Mouse (Mus musculus) CD4-positive, CD25-positive, alpha-beta regulatory T cell, adult 4 months (primary cell): ENCODE measurements around the gene Mme. TPM values are rescaled to one million over a fixed set of nuclear protein-coding genes. Genes with fewer than 3 reads are reported as not detected.

Source experiments
- ATAC-seq: one replicate; pipeline ENCODE4 v1.8.0; 2017
- polyA plus RNA-seq, 2 experiments: library from polyadenylated mRNA; unstranded; fragments of 100-300 nt; shearing (Covaris generic); gene quantifications; one replicate each; pipeline ENCODE4 v1.2.1; 2017

The Mme gene
- not detected for polyA plus RNA-seq

GRCm38 (mm10) chr3:63241099-63241587 is at the start of gene Mme:
Gene Mme (plus strand): TSS chr3:63241537.
- ATAC-seq: no peak

- no peak for ATAC-seq
Measured at GRCm38 (mm10) chr3:63196565-63196964, 44.8 kb upstream of the Mme start.

- no peak for ATAC-seq
Measured at GRCm38 (mm10) chr3:63198026-63198425, 43.3 kb upstream of the Mme start.

- no peak for ATAC-seq
Measured at GRCm38 (mm10) chr3:63221867-63222591, 19.3 kb upstream of the Mme start.

GRCm38 (mm10) chr3:63223676-63224075 is 17.7 kb upstream of the Mme start:
- ATAC-seq: no peak

- no peak for ATAC-seq
Measured at GRCm38 (mm10) chr3:63235957-63236356, 5.4 kb upstream of the Mme start.

- no peak for ATAC-seq
Measured at GRCm38 (mm10) chr3:63243721-63244120, 2.4 kb downstream of the Mme start.

GRCm38 (mm10) chr3:63272091-63272490 is 30.8 kb downstream of the Mme start:
- no peak for ATAC-seq

GRCm38 (mm10) chr3:63294316-63294715 is 53.0 kb downstream of the Mme start:
- no peak for ATAC-seq

- no peak for ATAC-seq
Measured at GRCm38 (mm10) chr3:63294791-63295190, 53.5 kb downstream of the Mme start.

GRCm38 (mm10) chr3:63295237-63295636 is 53.9 kb downstream of the Mme start:
- no peak for ATAC-seq

- no peak for ATAC-seq
Measured at GRCm38 (mm10) chr3:63295657-63296231, 54.4 kb downstream of the Mme start.

- no peak for ATAC-seq
Measured at GRCm38 (mm10) chr3:63296411-63296810, 55.1 kb downstream of the Mme start.

- no peak for ATAC-seq
Measured at GRCm38 (mm10) chr3:63297787-63298186, 56.5 kb downstream of the Mme start.

- ATAC-seq: no peak
Measured at GRCm38 (mm10) chr3:63315211-63315760, 73.9 kb downstream of the Mme start.

GRCm38 (mm10) chr3:63317496-63317895 is 76.2 kb downstream of the Mme start:
- ATAC-seq: no peak

GRCm38 (mm10) chr3:63325615-63326014 is 84.3 kb downstream of the Mme start:
- ATAC-seq: no peak

GRCm38 (mm10) chr3:63340110-63340509 is 98.8 kb downstream of the Mme start:
- ATAC-seq: no peak

- no peak for ATAC-seq
Measured at GRCm38 (mm10) chr3:63340546-63340945, 99.2 kb downstream of the Mme start.

GRCm38 (mm10) chr3:63341481-63341880 is 100.1 kb downstream of the Mme start:
- no peak for ATAC-seq

- ATAC-seq: no peak
Measured at GRCm38 (mm10) chr3:63344998-63345397, 103.7 kb downstream of the Mme start.

- ATAC-seq: no peak
Measured at GRCm38 (mm10) chr3:63348893-63349426, 107.6 kb downstream of the Mme start.

- no peak for ATAC-seq
Measured at GRCm38 (mm10) chr3:63350242-63350641, 108.9 kb downstream of the Mme start.

- no peak for ATAC-seq
Measured at GRCm38 (mm10) chr3:63350704-63351103, 109.4 kb downstream of the Mme start.
